Mouse (Mus musculus) cerebellum, postnatal 14 days (tissue): ENCODE data around the gene Tnfrsf25.
A peak's percentile ranks its signal among the peaks of the same experiment; 100 is the strongest.

ENCODE experiments used
- DNase-seq, 2 experiments: peaks; one replicate each; pipeline ENCODE4 v3.0.0; 2021; ENCODE audit warnings: mixed read lengths in 2 of 2

Tnfrsf25 gene

DNA sequence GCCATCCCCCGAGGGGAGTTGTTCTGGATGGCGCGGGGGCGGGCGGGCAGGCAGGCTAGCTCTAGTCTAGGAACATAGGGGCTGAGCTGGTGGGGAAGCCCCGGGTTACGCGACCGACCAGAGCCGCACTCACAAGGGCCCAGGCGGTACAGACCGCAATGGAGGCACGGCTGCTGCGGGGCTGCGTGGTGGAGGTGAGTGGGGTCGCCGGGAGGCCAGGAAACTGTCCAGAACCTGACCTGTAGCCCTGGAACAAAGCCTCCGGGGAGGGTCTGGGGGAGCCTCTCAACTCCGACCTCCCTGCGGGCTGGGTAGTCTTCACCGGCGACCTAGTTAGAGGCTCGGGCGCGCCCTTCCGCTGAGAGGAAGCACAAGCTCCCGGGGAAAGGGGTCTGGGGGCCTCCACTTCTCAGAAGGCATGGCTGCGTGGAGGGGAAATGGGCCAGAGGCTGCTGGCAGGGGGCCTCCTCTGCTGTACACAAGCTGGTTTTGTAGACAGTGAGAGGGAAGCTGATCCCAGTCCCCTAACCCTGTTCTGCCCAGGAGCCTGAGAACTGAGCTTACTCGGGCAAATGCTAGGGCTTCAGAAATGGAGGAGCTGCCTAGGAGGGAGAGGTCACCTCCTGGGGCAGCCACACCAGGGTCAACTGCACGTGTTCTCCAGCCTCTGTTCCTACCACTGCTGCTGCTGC is at the start of gene Tnfrsf25:
TSS of gene Tnfrsf25 (plus strand) at position 14 of the 692 bp plus-strand sequence.
- DNase-seq, result no peak

- DNase-seq, result no peak
Observed at GRCm38 (mm10) chr4:152067280-152067679, 48.5 kb upstream of the Tnfrsf25 start.

GRCm38 (mm10) chr4:152068166-152068724 is 47.5 kb upstream of the Tnfrsf25 start:
- DNase-seq, result no peak

- DNase-seq, result no peak
Observed at GRCm38 (mm10) chr4:152069245-152069644, 46.5 kb upstream of the Tnfrsf25 start.

DNA sequence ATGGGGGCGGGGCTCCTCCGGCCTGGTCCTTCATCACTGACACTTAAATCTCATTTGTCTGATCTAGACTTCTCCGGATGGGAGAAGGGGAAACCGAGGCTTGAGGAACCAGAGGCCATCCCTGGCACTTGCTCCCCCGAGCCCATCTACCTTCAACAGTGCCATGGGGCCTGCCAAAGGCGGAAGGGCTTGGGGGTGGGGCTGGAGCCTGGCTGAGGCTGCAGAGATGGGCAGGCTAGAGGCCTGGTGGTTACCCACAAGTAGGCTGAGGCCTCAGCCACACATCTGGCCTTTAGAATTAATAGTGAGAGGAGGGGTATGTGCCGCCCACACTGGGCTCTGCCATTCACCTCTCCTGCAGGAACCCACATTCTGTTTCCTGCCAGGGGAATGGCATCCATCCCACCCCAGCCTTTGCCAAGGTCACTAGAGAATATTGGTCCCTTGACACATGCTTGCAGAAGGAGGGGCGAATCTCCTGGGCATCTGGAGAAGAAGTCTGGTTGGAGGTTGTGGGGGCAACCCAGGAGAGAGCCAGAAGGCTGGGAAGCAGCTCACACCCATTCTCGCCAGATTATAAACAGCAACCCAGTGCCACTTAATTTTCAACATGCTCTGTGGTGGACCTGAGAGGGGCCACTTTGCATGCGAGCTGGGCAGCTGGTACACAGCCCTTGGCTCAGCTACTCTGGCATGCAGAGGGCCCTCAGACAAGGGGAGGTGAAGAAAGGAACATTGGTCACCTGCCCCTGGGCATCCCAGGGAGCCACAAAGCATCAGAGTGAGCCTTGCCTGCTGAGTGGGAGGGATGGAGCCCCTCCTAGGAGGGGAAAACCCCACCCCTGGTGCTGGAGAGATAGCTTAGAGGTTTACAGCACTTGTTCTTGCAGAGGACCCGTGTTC is 45.0 kb upstream of the Tnfrsf25 start:
- DNase-seq, result peak in 1 of 2 experiments; percentile 32

DNA sequence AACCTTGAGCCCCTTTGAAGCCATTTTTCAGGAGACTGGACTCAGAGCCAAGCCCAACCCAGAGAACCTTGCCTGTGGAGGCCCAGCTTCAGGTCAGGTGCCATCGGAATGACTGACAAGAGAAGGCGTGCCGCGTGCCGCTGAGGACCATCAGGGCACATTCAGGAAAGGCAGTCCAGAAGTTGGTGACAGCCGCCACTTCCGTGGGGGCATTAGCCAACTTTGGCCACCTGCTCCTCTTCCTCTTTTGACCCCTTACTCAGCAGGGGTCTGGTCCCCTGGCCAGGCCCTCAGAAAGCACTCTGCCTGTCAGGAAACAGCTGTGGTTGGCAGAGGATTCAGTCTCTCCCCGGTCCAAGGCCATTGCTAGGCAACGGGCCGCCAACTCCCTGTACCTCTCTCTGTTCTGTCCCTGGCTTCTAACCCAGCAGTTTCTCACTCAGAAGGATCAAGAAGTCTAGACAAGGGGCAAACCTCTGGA is 43.6 kb upstream of the Tnfrsf25 start, which contains the start of gene Plekhg5:
TSS of gene Plekhg5 (plus strand) at position 378 of the 481 bp plus-strand sequence.
- peak; percentile 40 to 55 for DNase-seq

DNA sequence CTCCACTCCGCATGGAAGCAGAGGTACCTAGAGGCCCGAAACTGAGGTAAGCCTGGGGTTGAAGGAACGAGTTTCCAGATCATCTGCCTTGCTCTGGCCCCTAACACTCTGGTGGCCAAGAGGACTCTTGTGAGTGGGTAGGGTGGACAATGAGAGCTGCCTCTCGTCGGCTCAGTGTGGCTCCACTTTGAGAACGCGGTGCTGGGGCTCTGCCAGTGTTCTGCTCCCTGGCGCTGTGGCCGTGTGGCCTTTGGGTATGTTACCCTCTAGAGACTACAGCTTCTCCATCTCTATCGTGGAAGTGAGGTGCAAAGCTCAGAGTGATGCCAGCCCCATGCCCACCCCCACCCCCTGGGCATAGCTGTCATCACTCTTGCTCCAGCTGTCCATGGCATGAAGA is 43.1 kb upstream of the Tnfrsf25 start:
- DNase-seq, result no peak

DNA sequence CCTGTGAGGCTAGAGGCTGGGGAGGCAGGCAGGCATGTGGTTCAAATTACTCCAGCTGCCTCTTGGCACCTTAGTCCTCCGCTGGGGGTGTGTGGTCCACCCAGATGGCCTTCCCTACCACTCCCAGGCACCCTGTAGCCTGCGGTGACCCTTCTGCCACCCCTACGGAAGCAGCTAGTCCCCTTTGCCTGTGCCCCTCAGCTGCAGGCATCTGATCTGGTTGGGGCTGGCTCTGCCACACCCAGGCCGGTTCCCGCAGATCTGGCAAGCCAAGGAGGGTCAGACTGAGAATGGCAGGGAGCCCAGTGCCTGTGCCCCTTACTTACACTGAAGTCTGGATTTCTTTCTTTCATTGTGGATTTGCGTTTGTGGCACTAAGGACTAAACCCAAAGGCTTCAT is 42.0 kb upstream of the Tnfrsf25 start:
- no peak for DNase-seq

DNA sequence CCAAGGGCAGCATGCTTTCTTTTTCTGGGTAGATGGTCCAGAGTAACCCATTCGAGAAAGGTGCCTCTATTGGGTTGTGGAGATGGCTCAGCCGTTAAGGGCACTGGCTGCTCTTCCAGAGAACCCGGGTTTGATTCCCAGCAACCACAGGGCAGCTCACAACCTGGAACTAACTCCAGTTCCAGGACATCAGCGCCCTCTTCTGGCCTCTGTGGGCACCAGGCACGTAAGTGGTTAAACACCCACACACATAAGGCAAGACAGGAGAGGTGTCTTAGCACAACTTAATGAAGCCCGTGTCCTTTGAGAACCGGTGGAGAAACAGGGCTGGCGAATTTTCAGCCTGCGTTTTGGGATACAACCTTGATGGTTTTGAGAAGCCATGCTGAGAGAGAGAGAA is 41.2 kb upstream of the Tnfrsf25 start:
- no peak for DNase-seq

DNA sequence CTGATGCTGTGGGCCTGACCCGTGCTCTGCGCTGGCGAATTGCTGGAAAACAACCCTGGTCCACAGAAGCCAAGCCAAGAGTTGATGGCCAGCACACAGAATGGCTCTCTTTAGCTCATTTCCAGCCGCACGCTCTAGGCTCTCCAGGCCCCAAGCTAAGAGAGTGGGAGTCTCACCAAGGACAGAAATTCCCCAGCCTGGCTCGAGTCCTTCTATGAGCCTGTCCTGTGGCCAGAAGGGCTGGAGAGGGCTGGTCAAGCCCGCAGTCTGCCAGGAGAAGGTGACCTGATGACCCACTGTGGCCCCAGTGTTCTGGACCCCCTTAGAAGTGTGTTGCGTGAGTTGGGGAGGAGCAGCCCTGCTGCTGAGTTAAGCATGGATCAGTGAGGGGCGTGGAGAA is 38.5 kb upstream of the Tnfrsf25 start:
- no peak for DNase-seq

- DNase-seq, result no peak
Observed at GRCm38 (mm10) chr4:152078105-152078530, 37.6 kb upstream of the Tnfrsf25 start.

DNA sequence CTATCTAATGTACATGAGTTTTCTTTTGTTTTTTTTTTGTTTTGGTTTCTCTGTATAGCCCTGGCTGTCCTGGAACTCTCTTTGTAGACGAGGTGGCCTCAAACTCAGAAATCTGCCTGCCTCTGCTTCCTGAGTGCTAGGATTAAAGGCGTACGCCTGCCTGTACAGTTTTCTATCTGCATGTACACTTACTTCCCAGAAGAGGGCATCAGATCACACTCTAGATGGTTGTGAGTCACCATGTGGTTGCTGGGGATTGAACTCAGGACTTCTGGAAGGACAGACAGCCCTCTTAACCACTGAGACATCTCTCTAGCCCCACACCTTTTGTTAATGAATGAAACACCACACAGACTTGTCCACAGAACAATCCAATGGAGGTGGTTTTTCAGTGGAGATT is 36.5 kb upstream of the Tnfrsf25 start:
- no peak for DNase-seq

DNA sequence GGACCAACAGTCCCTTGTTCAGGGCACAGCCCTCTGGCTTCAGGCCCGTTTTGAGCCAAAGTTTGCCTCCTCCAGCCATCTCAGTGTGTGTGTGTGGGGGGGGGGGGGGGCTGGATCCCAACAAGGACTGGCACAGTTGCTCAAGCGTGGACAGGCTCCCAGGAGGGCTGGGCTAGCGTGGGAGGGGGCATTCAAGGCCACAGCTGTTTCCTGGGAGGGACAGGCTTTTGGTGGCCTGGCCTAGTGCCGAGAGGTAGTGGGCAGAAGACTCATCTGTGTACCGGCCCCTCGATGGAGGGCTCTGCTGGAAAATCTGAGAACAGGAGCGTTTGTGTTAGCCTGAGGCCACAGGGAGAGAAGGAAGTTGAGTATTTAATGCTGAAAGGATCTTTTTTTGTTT is 35.8 kb upstream of the Tnfrsf25 start:
- no peak for DNase-seq

DNA sequence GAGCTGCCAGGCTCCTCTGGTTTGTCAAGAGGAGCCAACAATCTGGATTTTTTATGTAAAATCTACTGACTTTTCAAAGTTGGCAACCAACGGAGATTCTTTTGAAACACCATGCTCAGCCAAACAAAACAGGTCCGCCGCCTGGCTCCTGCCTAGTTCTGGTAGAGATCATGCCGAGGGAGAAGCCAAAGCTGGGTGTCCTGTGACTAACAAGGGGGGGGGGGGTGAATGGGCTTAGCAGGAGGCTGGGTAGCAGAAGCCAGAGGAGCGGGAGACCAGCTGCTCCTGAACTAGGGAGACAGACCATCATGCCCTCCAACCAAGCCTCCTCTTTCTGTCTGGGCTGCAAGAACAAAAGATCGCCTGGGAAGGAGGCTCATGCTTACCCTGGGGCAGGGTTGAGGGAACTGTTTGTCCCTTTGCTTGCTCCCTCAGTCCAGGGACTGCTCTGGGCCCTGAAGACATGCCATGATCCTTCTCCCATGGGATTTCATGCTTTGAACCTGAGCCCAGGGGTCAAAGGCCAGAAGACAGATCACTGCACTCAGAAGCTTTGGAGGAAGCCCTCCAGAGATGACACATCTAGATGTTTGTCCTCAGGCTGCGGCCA is 32.0 kb upstream of the Tnfrsf25 start:
- DNase-seq, result no peak

DNA sequence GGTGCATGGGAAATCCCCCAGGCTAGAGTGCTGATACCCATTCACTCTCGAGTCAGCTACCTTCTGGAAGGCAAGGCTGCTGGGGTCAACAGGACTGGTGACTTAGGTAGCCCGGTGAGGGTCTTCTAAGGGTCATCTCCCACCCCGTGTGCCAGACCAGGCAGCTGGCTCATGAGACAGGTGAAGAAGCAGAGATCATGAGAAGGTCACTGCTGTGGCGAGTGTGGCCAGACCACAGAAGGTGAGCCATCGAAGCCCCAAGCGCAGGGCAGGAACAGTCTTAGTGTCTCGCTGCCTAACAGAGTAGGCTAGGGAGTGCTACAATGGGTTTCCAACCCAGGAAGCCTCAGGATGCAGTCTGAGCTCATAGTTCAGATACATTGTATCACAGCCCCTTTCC is 31.1 kb upstream of the Tnfrsf25 start:
- no peak for DNase-seq

DNA sequence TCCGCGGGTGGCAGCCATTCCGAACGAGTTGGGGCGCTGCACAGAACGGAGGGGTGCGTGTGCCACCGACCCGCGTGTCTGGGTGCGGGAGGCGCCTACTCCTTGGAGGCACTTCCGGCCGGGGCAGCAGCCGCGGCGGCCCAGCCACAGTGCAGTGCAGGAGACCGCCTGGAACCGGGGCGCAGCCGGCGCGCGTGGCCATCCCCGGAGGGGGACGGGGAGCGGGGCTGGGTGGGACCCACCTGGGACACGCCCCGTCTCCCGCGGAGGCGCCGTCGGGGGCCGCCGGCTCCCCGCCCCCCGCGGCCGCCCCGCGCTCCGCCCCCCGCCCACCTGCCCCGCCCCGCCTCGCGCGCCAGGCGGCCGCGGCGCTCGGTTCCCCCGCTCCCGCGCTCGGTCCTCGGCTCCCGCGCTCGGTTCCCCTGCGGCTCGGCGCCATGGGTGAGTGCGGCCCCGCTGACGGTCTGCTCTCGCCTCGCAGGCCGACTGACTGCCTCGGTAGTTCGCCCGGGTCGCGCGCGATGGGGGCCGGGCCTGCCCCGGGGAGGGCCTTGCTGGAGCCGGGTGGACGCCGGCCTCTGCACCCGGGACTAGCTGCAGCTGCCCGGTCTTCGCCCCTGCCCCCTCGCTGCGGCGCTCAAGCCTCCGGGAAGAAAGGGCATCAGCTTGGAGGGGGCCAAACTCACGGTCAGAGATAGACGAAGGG is 29.1 kb upstream of the Tnfrsf25 start:
- DNase-seq, result no peak

GRCm38 (mm10) chr4:152087211-152088081 is 28.3 kb upstream of the Tnfrsf25 start:
- DNase-seq, result no peak

DNA sequence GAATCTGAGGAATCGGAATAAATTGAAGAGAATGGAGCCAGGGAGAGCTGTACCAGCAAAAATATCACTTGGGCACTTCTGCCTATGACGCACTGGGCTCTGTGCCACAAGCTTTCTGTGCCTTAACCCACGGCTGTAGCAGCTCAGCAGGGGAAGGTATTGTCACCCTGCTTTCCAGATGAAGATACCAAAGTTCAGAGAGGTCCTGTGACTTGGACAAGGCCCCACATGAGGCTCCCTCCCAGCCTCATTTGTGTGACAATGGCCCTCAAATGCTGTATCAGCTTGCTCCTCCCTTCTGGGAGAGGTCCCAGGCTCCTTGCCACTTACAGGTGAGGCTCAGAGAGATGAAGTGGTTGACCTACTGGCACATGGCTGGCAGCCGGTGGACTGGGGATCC is 27.6 kb upstream of the Tnfrsf25 start:
- DNase-seq, result no peak

- DNase-seq, result peak; percentile 62 to 72
Observed at GRCm38 (mm10) chr4:152088556-152089120, 27.1 kb upstream of the Tnfrsf25 start.

DNA sequence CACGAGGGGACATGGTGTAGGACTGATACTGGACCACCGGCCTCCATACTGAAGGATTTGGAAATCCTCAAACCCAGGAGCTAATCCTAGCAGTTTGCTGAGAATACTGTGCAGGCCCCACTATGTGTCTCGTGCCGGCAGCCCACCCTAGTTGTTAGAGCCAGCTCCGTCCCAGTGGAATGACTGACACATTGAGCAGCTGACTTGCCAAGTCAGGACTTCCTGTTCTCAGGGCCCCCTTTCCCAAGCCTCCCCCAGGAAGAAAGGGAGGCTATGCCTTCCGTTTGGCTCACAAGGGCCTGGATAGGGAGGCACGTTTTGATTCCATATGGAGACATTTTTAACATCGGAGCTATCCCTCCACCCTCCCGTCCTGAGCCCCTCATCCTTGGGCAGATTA is 25.5 kb upstream of the Tnfrsf25 start:
- no peak for DNase-seq

- DNase-seq, result no peak
Observed at GRCm38 (mm10) chr4:152092751-152093293, 22.9 kb upstream of the Tnfrsf25 start.
